Mouse (Mus musculus) embryo, embryonic 10.5 days (tissue): Measurements from ENCODE around the gene Nfyc.

ENCODE experiments used
- DNase-seq: peaks from one replicate; pipeline ENCODE4 v3.0.0-alpha.2; 2015; ENCODE audit warnings: low spot score

The Nfyc gene

DNA sequence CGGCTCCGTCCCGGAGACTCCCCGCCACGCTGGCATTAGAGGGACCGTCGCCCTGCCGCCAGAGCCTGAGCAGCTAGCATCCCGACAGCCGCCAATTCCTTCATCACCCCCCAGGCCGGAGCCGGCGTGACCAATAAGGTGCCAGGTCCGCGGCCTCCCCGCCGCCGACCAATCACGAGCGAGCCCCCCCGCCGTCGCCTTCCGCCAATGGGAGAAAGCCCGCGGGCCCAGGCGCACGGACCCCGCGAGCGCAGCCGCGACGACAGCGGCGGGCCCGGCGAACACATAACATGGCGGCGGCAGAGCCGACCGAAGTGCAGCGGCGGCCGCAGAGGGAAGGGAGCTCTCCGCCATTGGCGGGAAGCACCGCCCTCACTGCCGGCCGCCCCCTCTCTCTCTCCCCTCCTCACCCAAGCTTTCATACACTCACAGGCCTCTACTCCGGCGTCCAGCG lies 6.2 kb downstream of the Nfyc start:
- DNase-seq: peak; percentile 96

DNA sequence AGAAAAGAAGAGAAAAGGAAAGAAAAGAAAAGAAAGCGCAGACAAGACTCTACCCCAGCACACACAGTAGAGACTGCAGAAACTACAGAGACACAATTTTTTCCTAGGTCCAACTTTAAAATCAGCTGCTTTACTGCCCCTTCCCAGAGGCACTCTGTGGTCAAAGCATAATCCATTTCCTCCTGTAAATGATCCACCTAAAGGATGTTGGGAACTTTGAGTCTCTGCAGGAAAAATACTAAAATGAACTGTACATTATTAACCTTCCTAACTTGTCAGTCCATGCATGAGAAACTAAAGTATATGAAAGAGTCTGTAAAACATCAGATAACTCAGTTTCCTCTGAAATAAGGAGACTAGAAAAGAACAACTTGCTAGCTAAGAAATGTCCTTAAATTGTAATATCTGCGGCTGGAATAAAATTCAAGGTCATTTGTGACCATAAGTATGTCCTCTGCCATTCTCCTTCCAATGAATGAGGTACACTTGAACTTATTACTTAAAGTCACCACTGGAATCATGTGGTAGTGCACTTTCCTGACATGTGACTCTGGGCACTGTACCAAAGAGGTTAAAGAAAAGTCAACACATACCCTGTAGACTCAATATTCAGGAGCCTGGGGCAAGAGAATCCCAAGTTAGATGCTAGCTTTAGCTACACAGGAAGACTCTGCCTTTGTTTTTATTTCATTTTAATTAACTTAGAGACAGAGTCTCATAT lies 9.0 kb downstream of the Nfyc start:
- no peak for DNase-seq

DNA sequence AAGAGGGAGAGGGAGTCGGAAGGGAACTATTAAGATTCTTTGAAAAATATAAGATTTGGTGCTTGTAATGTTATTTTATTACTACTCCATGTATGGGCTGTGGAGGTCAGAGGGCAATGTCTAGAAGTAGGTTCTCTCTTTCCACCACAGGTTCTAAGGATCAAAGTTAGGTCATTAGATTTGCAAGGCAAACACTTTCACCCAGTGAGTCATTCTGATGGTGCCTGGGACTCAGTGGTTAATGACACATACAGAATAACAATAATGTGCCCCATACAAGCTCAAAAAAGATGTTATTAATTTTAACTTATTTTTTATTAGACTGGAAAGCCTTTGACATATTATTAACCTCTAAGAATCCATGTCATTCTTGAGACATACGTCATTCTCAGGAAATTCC lies 11.5 kb downstream of the Nfyc start:
- no peak for DNase-seq

DNA sequence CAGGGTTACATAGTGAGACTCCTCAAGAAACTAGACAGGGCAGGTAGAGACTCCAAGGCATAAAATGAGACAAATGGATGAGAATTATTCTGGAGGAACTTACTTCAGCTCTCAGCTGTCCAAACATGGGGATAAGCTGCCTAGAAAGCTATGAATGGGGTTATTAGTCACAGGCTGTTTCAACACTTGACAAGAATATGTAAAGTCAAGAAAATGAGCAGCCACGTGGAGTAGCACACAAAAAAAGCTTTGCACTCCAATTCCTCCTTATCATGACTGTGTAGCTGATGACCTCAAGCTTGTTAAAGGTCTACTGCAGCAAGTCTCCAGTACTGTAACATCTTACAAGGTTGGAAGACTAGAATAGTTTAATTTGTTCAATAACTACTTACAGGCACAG lies 12.1 kb downstream of the Nfyc start:
- DNase-seq: no peak

DNA sequence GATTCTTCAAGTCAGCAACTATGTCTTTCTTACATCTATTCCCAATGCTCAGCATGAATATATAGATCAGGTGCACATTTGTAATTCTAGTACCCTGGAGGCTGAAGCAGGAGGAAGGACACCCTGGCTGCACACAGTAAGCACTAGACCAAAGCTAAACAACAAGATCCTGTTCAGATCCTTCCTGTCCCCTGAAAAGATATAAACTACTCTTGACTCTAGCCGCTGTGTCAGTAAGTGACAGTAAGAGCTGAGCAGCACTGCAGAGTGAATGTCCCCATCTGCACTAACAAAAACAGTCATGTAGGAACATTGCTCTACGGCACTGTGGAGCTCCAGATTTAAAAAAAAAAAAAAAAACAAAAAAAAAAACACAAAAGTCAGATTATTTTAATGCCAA lies 13.4 kb downstream of the Nfyc start:
- no peak for DNase-seq

DNA sequence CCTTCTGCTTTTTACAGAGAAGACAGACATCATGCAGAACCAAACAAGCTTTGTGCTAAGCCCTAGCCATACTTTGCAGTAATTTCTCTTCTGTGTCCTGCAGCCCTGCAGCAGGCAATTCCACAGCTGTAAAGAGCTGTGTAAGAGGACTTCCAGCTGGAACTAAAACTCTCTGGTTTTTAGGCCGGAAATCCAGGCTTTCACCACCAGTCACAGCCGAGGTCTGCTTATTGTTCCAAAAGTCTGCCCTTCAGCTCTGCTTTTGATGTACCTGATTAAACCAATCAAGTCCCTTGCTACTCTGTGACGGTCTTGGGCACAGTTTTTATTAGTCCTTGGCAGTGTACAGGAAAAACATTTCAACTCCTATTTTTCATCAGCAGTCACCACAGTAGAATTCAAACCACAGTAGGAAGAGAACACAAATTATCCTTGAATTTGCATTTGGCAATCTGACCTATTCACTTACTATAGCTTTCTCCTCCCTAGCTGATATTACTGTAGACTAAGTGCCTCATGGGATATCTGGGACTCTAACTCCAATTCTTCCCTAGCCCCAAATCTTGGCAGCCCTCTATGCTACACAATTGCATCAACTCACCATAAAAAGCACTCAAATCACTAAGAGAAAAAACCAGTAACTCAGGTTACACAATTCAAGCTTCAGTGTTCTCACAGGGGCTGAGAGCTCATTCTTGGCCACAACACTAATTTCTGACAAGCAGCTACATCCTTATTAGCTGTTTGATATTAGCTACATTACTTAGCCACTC lies 14.2 kb downstream of the Nfyc start:
- DNase-seq: peak; percentile 55

DNA sequence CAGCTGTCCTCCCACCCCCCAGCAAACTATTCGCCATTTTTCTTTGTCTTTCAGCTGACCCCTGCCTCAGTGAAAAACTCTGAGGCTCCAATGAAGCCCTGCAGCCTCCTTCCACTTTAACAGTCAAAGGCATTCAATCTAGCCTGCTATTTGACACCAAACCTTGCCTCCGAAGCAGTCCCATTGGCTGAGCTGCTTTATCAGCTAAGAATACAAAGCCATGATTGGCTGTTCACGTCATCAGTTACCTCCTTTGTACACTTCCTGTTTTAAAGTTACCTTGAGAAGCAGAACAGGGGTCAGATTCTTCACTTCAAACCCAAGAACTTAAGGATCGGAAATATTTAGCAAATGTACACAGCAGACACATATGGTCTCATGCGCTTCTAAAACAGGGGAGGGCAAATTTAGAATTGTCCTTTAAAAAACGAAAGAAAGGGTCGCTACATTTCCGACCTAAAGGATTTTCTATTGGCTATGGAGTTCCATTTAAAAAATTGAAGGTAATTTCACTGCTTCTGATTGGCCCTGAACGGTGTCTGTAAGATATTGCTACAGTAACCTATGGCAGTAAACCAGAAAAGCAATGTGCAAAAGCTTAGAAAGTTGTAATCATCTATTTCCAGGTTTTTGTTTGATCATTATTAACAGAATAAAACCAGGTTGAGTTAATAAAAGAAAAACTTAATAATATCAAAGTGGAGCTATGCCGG lies 15.6 kb downstream of the Nfyc start:
- DNase-seq: peak; percentile 96

DNA sequence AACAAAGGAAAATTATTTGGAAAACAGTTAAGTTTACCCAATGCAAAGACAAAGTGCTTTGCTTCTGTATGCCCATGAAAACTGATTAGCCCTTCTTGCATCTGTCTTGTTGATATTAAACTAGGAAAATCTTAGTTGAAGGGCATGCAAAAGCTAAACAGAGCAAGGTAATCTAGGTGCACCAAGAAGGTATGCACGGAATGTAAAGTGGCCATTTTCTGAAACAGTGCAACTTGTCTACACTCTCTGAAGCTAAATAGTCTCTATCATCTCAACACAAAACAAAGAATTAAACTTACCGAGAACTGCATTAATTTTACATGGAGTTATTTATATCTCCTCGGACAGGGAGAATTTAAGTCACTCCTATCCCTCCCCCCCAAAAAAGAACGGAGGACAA lies 16.2 kb downstream of the Nfyc start:
- no peak for DNase-seq

DNA sequence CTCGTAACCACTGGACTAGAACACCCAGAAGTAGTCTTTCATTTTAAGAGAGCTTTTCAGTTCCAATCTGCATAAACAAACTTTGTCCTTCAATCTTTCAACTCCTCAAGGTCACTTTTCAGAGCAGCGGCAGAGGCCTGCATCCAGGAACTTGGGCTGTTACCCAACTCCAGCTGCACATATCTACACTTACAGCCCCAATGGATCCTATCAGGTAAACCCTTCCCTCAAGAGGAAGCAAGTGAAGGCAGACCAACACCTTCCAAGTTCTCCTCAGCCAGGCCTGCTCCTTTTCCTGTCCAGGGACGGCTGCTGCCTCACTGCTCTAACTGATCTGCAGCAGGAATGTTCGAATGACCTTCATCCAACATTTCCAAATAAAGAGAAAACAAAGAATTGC lies 17.2 kb downstream of the Nfyc start:
- peak; percentile 15 for DNase-seq

DNA sequence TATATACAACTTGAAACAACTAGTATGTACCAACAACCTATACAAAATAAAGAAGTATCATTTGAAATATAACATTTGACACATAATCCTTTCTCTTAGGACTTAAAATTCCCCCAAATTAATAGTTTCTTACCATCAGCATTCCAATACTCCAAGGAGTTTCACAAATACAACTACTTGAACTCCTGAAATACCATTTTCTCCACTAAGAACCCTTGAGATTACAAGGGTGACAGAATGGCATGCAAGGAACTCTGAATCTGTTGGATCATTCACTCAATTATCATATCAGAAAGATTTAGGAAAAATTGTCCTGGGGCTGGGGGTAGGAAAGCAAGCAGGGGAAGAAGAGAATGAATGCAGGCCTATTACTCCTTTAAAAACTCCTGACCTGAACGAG lies 17.6 kb downstream of the Nfyc start:
- no peak for DNase-seq

DNA sequence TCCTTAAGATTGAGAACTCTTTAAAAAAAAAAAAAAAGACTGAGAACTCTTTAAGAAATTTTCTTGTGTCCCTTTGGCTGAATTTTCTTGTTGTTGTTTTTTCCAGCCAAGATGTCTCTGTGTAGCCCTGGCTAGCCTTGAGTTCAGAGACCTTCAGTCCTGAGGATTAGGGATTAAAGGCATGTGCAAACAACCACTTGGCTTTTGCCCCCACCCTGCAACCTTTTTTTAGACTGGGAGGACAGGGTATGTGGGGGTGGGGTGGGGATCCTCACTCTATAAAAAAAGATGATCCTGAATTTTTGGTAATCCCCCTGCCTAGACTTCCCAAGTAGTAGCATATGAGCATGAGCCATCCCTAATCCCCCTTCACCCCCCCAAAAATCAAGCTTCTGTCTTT lies 25.6 kb downstream of the Nfyc start:
- DNase-seq: no peak

DNA sequence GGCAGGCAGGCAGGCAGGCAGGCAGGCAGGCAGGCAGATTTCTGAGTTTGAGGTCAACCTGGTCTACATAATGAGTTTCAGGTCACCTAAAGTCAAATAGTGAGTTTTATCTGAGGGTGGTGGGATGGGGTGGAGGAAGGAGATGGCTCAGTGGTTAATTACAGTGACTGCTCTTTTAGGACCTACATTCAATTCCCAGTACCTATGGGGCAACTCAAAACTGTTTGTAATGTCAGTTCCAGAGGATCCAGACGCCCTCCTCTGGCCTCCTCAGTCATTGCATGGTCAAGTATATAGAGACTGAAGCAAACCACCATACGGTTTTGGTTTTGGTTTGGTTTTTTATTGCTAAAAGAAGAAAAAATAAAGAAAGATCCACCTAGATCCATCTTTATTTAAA lies 29.9 kb downstream of the Nfyc start:
- DNase-seq: peak; percentile 32

DNA sequence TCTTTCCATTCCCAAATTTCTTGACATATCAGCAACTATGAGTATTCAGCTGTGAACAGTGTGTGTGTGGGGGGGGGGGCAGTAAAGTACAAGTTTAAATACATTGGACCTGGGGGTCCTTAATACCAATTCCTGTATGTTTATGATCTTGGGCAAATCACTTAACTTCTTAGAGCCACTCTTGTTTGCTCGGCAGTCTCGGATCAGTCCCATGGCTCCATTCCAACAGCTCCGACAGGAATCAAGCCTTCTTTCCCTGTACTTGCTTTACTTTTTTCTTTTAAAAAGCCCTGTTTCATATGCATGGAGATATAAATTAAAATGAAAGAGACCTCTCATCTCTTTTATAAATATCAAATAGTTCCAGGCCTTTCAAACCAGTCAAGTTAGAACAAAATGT lies 30.7 kb downstream of the Nfyc start:
- DNase-seq: no peak

DNA sequence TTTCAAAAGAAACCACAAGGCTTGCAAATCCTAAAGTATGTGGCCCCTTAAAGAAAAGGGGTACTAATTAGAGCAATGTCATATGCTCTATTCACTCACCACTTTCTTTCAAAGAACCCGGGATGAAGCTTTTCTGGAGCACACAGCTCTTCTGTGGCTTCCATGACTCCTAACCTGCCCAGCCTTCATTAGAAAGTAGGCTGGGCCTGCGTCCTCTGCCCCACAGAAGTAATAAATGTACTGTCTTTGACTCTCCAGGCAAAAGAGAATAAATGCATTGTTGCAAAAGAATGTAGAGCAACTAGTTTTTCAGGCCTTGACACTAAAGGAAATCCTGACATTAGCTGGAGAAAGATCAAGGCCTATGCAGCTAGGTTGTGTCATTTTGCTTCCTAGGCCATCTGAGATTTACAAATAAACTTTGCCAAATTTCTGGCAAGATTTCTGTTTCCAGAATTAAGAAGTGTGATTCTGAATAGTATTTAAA lies 31.6 kb downstream of the Nfyc start:
- DNase-seq: no peak

DNA sequence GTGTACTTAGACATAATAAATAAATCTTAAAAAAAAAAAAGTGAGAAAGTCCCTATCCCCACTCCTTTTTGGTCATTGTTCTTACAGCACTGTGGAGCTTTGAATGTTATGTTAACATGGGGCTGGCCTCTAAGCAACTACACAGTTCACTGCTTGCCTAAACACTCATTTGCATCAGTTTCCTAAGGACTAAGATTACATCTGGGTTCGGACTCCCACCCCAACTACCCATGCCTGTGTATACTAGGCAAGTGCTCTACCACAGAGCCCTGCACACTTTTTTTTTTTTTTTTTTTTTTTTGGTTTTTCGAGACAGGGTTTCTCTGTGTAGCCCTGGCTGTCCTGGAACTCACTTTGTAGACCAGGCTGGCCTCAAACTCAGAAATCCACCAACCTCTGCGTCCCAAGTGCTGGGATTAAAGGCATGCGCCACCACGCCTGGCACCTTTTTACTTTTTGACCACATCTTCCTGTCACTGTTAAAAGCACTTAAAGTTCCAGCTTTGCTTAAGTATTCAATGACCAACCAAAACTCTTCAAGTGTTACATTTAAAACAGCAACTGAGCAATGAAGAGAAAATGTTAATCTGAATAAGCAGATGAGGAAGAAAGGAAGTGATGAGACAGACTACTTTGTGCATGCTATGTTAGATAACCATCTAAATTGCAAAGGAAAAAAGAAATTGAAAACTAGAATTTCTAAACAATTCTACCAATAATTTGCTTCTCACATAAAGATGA lies 33.2 kb downstream of the Nfyc start:
- no peak for DNase-seq

DNA sequence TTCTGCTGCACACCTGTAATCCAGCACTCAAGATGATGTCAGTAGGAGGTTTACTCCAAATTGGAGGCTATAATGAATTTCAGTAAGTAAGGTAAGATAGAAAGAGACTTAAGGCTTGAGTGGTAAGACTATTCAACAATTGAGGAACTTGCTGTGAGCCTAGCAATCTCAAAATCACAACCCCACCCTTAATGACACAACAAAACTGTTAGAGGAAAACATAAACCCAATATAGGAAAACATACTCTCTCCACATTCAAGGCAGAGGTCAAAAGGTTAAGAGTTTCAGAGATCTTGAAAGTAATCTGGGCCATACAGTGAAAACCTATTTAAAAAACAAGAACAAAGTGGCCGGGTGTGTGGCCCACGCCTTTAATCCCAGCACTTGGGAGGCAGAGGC lies 34.7 kb downstream of the Nfyc start:
- DNase-seq: no peak

DNA sequence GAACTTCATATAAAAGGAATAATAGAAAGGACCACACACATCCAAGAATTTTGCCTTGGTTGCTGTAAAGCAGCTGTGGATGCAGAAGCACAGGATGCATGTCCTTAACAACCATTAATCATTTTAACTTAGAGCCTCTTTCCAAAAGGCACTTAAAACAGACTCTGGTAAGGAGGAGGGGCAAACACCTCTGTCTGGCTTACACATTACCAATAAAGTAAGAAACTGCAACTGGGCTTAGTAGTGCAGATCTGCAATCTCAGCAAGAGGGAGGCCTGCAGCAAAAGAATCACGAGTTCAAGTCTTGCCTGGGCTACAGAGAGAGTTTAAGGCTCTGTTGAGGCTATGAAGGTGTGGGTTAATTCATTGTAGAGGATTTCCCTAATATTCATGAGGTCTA lies 35.7 kb downstream of the Nfyc start:
- no peak for DNase-seq

DNA sequence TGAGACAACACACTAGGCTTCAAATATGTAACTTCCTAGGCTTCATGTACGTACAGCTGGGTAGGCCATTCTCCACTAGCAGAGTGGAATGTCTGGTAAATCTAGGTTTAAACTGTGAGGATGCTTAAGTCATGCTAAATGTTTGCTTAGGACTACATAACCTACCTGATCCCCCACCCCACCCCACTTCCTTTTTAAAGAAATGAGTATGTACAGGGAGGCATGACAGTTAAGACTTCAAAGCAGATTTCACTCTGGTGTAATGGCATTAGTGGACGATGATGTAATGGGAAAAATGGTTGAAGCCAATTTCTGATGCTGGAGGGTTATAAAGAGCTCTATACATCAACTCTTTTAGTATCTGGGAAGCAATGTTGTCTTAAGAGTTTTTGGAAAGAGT lies 38.5 kb downstream of the Nfyc start:
- DNase-seq: no peak

DNA sequence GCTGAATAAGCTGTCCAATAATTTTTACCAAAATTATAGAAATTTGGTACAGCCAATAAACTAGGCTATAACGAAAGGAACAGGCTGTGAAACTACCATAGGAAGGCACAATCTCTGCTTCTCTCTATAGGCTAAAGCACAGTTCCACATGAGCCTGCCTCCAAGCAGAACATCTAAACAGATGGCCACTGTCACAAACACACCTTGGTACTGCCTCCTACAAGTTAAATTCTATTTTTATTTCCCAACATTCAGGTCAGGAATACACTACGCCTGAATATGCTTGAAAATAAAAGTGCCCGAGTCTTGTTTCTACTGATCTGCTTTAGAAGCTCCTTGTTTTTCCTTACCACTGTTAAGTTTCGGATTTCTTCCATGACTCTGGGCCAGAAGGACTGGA lies 41.3 kb downstream of the Nfyc start:
- DNase-seq: no peak

DNA sequence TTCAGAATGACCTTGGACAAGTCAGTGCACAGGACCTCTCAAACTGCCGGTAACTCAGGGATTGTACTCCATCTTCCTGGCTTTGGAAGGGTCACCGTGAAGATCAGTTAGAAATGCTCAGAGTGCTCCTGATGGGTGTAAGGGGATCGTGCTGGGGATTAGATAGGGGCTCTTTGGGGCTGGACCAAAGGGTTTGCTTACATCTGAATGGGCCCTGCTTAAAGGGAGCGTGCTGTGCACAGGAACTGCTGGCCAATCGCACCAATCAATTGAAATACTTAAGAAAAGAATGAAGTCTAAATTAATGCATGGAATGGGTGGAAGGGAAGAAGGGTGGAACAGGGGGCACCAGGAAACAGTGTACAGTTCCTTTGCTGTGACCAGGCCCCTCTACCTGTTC lies 75.6 kb downstream of the Nfyc start:
- DNase-seq: no peak

DNA sequence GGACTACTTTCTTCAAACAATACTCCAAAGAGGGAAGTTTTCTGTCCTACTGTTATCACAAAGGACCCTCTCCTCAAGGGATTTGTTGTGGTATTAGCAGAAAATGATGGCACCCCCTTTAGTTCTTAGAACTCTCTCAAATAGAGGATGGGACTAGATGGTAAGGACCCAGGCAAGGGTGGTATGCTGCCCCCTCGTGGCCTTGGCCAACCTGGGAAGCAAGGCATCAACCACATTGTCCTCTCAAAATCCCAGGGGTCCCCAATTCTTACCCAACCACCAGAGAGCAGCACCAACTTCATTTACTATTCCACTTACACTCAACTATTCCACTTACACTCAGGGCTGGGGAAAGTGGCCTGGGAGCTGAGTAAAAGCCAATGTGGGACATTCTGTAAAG lies 76.1 kb downstream of the Nfyc start:
- DNase-seq: peak; percentile 82

DNA sequence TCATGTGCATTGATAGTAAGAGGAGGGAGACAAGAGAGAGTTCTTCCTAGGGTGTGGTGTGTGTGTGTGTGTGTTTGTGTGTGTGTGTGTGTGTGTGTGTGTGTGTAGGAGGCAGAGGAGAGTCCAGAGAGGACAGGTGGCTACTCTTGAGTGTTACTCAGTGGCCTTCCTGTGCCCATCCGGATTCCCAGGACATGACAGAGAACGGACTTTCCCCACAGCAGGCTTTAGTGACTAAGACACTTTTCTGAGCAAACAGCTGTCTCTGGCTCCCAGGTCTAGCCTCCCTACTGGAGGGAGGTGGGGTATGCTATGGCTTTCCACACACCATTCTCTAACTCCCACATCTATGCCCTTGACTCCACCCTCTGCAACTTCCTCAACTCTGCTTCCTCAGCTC lies 81.8 kb downstream of the Nfyc start:
- no peak for DNase-seq
